Mouse (Mus musculus) cerebellum, adult 9-10 months (tissue): ENCODE data around the gene Dlx5.

Experiments
- DNase-seq: peaks from one replicate; pipeline ENCODE4 v3.0.0; 2022

The Dlx5 gene

DNA sequence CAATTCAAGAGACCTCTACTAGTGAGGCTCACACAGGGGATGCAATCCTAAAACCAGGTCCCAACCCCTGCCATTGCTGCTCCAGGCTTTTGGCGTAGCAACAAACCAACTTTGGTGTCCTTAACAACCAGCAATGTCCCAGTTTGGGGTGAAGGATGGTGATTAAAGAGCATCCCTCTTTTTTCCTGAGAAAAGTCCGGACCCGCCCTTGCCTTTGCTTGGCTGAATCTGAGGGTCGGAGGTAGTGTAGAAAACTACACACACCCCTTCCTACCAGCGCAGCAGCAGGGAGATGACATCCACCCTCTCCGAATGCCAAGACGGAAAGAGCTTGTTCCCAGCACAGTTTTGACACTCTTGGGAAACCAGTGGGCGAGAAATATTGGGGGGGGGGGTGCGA is 6.2 kb downstream of the Dlx5 start:
- no peak for DNase-seq

DNA sequence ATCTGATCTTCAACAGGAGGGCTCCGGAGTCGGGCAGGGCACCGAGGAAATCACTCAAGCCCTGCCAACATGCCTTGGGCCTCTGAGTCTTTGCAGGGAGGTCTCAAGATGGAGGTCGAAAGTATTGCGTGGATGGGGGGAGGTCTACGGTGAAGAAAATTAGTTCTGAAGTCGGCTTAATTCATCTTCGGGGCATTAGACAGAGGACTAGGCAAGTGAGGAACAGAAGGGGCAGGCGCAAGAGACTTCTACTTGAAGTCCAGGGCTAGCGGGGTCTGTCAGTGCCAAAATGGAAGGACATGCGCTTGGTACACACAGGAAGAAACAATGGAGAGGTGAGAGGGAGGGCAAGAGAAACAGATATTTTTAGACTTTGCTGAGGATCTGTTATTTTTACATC is 6.7 kb downstream of the Dlx5 start:
- no peak for DNase-seq

DNA sequence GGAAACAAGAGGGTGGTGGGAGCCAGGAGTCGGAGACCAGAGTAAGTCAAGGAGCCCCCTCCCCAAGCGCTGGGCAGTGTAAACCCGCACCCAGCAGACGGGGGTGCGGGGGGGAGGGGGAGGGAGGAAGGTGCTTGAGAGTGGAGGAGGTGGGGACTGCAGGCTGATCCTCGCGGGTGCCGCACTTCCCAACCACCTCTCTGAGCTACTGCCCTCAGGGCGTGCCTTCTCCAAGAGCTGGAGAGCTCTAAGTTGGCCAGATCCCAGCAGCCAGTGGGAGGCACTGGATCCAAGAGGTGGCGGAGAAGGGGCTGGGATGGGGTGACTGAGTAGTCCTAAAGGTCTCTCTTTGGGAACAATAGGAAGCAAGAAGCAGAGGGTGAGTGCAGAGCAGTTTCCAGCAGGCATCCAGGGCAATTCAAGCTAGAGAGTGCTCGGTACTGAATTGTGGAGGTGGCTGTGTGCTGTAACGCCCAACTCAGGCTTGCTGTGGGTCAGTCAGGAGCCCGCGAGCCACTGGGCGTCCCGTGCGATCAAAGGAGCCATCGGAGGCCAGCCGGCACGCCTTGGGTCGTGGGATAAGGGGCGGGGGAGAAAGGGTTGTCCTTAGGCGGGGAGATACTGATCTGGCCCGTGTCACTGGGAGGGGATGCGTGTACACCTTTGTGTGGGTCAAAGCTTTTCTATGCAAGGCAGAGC is 7.7 kb downstream of the Dlx5 start:
- DNase-seq: no peak

DNA sequence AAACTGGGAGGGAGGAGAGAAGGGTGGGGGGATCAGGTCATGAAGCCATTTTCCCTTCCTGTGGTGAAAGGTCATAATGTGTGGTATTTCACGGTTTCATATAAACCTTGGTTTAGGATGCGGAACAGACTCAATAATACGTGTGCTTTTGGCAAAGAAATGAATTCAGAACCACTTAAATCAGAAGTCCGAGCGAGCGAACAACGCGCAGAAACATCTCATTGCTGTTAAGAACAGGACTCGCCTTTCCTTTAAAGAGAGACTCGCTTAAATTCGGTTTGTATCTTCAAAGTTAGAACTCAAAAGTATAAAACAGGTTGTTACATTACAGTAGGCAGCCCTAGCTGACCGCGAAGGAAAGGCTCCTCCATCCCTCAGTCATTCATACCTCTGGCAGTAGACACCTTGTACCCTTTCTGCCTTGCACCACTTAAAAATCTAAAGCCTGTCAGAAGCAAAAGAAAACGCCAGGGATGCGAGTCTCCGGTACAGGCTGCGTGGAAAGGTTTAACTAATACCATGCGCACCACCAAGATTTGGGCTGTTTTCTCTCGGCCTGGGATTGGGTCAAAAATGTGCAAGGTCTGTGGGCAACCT is 8.3 kb downstream of the Dlx5 start:
- no peak for DNase-seq

DNA sequence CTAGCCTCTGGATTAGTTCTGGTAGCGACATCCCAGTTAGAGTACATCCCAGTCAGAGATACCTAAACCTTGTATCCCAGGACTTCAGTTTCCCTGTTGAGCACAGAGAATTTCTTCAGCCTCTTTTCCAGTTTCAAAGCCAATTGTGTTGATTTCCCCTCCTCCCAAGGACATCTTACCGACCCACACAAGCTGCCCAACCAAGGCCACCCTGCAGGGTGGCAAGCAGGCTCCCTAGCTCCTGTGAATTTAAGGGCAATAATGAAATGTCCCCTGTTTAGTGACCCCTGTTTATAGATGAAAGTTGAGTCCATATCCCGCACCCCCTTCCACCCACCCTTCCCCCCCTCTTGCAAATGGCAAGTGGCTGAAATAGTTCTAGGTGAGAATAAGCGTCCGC is 9.0 kb downstream of the Dlx5 start:
- no peak for DNase-seq

DNA sequence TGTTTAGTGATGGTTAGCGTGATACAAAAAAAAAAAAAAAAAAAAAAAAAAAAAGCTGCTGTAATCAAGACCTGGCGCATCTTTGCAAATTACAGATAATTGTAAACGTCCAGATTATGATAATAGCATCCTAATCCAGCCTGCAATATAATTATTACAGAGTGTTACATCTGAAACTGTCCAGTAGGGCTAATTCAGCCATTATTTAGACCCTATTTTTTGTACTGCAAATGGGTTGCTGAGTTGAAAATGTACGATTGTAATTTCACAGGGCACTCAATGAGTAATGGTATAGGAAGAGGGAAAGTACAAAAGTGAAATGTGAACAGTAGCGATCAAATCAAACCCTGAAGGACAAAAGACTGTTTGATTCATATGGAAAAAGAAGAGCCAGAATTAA is 10.2 kb downstream of the Dlx5 start:
- DNase-seq: no peak

DNA sequence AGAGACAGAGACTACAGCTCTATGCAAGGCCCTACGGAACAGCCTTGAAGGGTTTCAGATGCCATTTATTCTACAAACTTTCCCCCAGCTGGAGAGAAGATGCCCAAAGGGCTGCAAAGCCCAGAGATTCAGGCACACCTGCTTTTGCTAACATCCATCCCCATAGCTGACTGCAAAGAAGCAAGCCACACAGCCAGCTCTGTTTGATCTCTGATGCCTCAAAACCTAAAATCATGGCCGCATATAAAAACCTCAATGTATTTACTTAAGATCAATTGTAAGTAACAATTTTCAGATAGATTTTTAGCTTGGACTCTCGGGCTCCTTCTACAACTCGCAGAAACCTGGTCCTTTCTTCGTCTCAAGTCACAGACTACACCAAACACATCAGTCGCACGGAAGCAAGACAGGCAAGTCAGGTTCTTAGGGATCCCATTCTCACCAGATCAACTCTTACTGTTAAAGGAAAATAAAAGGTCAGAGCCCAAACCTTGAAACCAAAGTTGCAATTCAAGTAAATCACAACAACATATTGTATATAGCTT is 10.9 kb downstream of the Dlx5 start:
- no peak for DNase-seq

DNA sequence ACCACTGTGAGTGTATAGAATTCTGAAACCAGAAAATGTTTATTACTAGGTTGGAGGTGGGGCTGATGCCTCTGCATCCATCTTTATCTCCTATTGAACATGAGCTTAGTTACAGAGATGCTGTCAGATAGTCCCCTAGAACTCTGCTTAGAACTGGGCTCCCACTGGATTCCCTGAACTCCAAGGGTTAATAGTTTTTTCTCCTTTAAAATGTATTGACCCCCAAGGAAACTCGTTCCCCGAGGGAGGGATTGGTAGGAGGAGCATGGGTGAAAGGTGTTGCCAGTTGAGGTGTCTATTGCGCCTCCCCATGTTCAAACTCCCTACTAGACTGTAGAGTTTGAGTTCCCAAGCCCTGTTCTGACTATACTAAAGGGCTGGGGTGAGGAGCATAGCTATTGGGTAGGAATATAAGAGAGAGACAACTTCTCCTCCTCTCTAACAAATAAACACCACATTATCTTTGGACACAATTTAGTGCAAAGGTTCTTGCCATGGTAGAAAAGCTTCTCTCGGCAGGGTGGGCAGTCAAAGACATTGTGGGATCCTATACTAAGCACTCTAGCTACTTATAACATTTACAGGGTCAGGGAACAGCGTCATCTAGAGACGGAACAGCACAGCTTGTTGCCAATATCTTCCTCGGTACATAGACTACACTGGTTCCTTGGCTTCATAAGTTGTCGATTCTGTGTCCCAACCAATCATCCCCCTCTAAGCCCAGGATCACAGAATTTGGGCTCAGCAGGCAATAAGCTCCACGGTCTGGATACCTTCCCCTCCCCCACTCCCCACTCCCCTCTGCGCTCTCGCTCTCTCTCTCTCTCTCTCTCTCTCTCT is 11.7 kb downstream of the Dlx5 start:
- no peak for DNase-seq

DNA sequence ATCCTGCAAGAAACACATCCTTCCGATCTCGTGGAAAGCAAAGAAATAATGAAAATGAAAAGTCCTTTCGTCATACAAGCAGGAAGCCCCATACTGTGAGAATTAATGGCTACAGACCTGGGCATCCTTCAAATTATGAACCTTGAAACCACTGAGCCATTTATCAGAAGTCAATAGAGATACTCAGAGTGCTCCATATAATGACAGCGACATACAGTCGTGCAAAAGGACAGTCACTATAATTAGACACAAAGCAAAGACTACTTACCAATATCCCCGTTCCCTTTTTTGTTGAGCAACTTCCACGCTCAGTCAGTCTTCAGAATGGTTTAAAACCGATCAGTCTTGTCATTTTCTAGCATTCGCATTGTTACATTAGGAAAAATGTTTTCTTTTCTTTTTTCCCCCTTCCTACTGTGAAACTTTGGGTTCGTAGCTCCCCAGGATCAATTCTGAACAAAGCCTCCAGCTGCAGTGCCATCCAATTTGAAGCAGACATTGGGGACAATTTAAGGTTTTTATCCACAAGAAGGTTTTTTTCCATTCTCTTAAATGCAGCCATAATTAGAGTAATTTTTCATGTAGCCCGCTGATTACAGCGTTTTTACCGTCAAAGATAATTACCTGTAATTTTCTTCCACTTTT is 12.7 kb downstream of the Dlx5 start:
- DNase-seq: no peak

DNA sequence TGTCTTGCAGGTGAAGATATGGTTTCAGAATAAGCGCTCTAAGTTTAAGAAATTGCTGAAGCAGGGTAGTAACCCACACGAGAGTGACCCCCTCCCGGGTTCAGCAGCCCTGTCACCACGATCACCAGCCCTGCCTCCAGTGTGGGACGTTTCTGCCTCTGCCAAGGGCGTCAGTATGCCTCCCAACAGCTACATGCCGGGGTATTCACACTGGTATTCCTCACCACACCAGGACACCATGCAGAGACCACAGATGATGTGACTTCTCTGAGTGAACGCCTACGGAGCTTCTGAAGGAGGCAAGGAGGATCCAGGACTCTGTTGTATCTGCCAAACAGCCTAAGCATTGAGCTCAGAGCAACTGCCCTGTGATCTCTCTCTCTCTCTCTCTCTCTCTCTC is 14.9 kb downstream of the Dlx5 start:
- DNase-seq: no peak

DNA sequence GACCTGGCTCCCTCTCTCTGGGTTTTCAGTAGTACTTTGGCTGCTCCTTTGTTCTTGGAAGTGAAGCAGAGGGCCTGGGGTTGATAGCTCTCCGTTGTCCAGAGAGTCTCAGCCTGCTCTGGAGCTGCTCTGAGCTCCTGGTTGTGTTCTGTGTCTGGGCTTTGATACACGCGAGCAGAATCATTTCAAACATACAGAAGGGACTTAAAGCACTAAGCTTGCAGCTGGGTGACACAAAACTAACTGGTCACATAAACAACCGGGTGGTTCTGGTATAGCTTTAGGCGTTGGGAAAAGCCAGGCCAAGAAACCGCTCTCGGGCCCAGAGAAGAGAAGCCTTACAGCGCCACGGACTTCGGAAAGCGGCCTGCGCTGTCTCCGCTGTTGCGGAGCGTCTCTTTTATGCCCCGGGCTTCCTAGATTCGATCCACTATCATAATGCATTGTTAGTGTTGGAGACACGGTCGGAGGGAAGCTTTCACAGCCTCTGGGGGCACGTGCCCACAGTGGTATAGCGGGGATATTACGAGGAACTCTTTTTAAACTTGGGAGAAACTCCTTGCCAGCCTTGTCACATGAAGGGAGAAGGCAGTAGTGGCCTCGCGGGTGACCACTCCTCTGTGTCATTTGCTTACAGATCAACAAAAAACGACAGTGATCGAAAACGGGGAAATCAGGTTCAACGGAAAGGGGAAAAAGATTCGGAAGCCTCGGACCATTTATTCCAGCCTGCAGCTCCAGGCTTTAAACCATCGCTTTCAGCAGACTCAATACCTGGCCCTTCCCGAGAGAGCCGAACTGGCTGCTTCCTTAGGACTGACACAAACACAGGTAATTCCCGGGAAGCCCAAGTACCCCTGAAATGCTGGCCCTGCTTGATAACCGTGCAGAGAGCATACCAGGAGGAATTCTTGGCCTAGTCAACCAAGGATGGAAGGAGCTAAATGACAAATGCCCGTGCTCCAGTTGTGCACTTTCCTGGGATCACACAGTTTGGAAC is 17.1 kb downstream of the Dlx5 start:
- DNase-seq: no peak

DNA sequence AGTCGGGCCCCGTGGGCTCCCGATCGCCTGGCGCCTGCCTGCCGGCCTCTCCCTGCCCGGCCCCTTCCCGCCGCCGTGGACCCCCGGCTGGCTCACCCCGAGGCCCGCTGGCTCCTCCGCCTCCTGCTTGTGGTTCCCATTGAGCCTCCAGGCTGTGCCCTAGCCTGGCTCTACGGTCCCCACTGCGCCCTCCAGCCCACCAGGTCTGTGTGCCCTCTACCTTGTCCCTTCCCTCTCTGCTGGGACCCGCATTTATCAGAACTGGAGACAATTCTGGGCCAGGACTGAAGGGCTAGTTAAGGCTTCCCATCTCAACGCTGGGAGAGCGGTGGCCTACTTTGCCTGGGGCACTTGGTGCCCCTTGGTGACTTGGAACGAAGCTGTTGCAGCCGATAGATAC is 17.9 kb downstream of the Dlx5 start:
- no peak for DNase-seq

DNA sequence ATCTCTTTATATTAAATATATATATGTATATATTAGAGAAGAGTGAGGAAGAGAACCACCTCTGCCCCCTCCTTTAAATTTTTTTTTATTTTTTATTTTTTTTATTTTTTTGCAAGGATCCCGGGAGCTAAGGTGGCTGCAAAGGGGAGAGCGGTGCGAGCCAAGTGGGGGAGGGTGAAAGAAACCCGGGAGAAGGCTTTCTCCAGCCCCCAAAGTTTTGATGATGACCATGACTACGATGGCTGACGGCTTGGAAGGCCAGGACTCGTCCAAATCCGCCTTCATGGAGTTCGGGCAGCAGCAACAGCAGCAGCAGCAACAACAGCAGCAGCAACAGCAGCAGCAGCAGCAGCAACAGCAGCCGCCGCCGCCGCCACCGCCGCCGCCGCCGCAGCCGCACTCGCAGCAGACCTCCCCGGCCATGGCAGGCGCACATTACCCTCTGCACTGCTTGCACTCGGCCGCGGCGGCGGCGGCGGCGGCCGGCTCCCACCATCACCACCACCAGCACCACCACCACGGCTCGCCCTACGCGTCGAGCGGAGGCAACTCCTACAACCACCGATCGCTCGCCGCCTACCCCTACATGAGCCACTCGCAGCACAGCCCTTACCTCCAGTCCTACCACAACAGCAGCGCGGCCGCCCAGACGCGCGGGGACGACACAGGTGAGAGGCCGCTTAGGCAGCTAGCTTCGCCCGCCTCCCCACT is 18.6 kb downstream of the Dlx5 start, which contains the start of gene Dlx6:
Gene Dlx6 (plus strand): TSS at position 175 of the 711 bp plus-strand sequence.
- no peak for DNase-seq

DNA sequence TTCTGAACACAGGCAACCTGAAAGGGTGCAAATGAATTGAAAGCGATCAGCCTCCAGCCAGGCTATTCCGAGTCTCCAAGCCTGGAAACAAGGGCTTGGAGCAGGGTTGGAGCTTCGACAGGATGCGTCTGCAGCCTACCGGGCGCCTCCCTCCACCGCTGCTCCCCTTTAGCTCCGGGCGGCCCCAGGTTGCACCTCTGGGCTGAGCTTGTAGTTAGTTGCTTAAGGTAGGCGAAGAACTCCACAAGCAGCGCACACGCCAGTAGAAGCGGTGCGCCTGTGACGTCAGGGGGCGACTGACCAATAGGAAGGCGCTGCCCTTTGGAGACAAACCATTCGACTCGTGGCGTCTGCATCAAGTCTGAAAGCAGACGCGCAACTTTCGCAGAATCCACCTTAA is 19.3 kb downstream of the Dlx5 start:
- no peak for DNase-seq

DNA sequence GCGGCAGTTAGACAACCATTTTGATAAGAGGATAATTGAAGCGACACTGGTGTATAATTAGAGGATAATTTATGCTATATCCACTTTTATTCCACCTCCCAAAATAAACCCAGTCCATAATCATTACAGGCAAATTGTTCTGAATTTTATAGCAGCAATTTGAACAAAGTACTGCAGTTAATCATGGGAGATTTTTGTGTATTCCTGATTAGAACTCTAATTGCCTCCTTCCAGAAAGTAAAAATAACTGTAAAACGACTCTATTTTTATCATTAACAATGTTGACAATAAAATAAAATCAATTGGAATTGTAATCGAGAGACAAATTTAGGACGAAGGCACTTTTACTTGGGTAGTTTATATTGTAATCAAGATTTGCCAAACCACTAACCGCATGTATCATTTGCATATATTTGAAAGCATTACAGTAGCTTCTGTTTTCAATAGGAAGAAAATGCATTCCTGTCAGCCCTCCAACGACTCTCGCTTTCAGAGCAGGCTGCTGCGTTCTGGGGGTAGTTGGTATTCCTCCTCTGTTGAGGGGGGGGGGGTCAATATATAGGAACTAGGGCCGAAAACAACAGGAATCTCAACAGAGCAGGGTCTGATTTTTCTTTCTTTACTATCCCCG is 20.0 kb downstream of the Dlx5 start:
- no peak for DNase-seq

DNA sequence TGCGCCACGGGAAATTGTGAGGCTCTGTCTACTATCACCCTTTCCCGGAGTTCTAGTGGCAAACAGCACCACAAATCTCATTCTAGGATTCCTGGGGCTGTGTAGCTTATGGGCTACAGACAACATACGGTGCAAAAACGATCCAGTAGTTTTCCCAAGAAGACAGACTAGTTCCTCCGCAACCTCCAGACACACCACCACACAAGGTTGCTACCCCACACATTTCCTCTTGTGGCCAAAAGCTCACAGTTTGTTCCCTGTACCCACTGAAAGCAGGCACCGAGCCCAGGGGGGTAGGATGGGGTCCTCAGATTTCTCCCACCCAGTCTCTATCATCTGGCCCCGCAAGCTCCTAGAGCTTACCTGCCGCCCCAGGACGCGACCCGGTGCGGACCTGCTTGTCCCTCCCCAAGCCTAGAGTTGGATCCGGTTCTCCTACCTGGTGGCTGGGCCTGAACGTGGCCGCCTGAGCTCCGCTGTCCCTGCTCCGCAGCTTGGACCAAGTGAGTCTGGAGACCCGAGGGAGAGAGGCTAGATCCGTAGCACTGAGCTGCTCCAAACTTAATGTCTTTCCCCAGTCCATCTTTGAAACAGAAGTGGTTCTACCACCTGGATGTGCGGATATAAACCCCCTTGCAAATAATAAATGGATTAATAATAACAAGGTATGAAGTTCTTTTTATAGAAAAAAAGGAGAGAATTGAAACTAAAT is 20.6 kb downstream of the Dlx5 start:
- DNase-seq: no peak

DNA sequence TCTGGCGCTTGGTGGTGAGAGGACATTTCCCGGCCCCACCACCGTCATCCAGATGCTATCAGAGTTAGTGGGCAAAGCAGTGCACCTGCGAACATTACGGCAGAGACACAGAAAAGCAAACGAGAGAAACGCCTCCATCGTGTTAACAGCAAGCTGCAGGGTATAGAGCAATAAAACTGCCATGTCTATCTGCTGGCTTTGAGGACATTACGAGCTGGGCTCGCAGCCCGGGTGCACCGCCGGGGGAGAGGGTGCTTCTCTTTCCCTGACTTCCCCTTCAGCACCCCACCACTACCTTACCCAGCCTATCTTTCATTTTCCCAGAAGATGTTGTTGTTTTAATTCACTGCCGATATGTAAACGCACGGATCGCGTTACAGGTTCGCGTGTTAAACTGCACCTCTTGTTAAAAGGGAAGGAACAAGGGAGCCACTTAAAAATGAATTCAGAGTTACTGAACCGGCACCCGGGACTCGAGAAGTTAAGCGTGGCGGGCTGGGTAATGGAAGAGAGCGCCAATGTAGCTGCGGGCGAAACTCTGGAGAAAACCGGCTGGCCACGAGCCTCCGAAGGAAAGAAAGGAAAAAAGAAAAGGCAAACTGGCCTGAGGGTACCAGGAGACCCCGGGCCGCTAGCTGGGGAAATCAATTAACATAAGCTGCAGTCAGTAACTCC is 21.3 kb downstream of the Dlx5 start:
- DNase-seq: no peak

DNA sequence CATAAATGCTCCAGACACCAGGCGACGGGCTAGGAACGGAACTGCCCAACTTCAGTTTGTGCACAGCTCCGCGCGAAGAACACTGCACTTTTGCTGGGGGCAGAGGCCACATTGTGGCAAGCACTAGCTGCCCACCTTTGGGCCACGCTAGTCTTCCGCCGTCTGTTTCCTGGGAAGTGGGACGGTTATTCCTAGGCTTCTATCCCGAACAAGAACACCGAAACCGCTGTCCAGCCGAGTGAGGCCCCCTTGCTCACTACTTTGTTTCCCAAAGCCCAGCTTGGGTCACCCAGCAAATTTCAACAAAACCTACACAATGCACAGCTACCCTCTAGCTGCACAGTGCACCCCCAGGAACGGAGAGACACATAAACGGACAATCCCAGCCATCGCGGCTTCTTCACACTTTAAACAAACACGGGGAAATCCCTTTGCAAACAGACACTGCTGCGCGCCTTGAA is 21.9 kb downstream of the Dlx5 start:
- DNase-seq: no peak
